ENCODE assay signal across 16 mouse cellular contexts in genomic region chr4:155414656-155415235, GRCm38 (mm10). TPM values are rescaled to one million over a fixed set of nuclear protein-coding genes. Genes with fewer than 3 reads are reported as not detected.
"Had no signal": no experiment of that assay in that cellular context is flagged by ENCODE, and none has a peak within 500 bp of the region (broad histone marks: within the 10 kb centered on the region; RNA-seq: fewer than 3 reads in every experiment).

No protein-coding gene starts in this region.

- ATAC-seq: intestine, embryonic 15.5 days; liver, postnatal 0 days; midbrain, embryonic 13.5 days had no signal

- H3K4me1 ChIP-seq: intestine, embryonic 15.5 days; limb, embryonic 12.5 days; liver, embryonic 13.5 days; lung, embryonic 15.5 days had no signal

- H3K4me3 ChIP-seq: intestine, embryonic 15.5 days; limb, embryonic 12.5 days; liver, embryonic 13.5 days; lung, embryonic 15.5 days; midbrain, embryonic 13.5 days; neural tube, embryonic 15.5 days had no signal

- H3K36me3 ChIP-seq: intestine, embryonic 15.5 days; liver, embryonic 13.5 days; lung, embryonic 15.5 days; neural tube, embryonic 15.5 days had no signal

- H3K4me2 ChIP-seq: intestine, embryonic 15.5 days; limb, embryonic 12.5 days; liver, embryonic 13.5 days; lung, embryonic 15.5 days; midbrain, embryonic 13.5 days; neural tube, embryonic 15.5 days had no signal

- H3K9me3 ChIP-seq: intestine, embryonic 15.5 days; limb, embryonic 12.5 days; liver, embryonic 13.5 days; lung, embryonic 15.5 days; midbrain, embryonic 13.5 days; neural tube, embryonic 15.5 days had no signal

- H3K27me3 ChIP-seq: intestine, embryonic 15.5 days; limb, embryonic 12.5 days; lung, embryonic 15.5 days; midbrain, embryonic 13.5 days; neural tube, embryonic 15.5 days had no signal

- DNase-seq: kidney, adult 18-20 months; kidney, postnatal 25 days; layer of hippocampus, adult 9-11 months; layer of hippocampus, postnatal 36 days; liver; liver, embryonic 13.5 days; liver, postnatal 0 days; spleen, adult 18-20 months had no signal

- H3K27ac ChIP-seq: intestine, embryonic 15.5 days; limb, embryonic 12.5 days; liver, embryonic 13.5 days; lung, embryonic 15.5 days; midbrain, embryonic 13.5 days; neural tube, embryonic 15.5 days had no signal

- H3K9ac ChIP-seq: intestine, embryonic 15.5 days; limb, embryonic 12.5 days; liver, embryonic 13.5 days; liver, postnatal 0 days; lung, embryonic 15.5 days; midbrain, embryonic 13.5 days; neural tube, embryonic 15.5 days had no signal

RNA-seq across cellular contexts. Expression of gene Cfap74, which starts 5.8 kb away (rescaled TPM):
- total RNA-seq: megakaryocyte-erythroid progenitor cell, adult 5-6 weeks had no signal

RNA-seq across cellular contexts. Expression of gene Gabrd, which starts 16.8 kb away (rescaled TPM):
- polyA plus RNA-seq: liver, embryonic 13.5 days; neural tube, embryonic 11.5 days; stomach, embryonic 14.5 days had no signal

RNA-seq across cellular contexts. Expression of gene Prkcz, which starts 53.6 kb away (rescaled TPM):
- total RNA-seq: megakaryocyte-erythroid progenitor cell, adult 5-6 weeks had no signal

RNA-seq across cellular contexts. Expression of gene Tmem52, which starts 54.2 kb away (rescaled TPM):
- total RNA-seq: megakaryocyte-erythroid progenitor cell, adult 5-6 weeks had no signal
- polyA plus RNA-seq: limb, embryonic 12.5 days; liver, embryonic 13.5 days; midbrain, embryonic 13.5 days; neural tube, embryonic 11.5 days; stomach, embryonic 14.5 days had no signal
